Mouse (Mus musculus) thymus, adult 2 months (tissue): ENCODE results near the gene Cops4.

Source experiments
- CTCF ChIP-seq: fragments of 200-500 bp; IDR thresholded peaks from 2 replicates; pipeline ENCODE4 v1.5.1; 2012; ENCODE audit warnings: mild to moderate bottlenecking, control low read depth, low read length, moderate library complexity, borderline replicate concordance; ENCODE audit not compliant: control insufficient read depth, poor library complexity, insufficient read depth; ENCODE audit errors: extremely low read depth
- POLR2A ChIP-seq: fragments of 200-500 bp; IDR thresholded peaks from 2 replicates; pipeline ENCODE4 v1.6.1; 2012; ENCODE audit warnings: mild to moderate bottlenecking, low read length, control low read depth, moderate library complexity; ENCODE audit not compliant: control insufficient read depth, poor library complexity, insufficient read depth; ENCODE audit errors: extremely low read depth

DNA sequence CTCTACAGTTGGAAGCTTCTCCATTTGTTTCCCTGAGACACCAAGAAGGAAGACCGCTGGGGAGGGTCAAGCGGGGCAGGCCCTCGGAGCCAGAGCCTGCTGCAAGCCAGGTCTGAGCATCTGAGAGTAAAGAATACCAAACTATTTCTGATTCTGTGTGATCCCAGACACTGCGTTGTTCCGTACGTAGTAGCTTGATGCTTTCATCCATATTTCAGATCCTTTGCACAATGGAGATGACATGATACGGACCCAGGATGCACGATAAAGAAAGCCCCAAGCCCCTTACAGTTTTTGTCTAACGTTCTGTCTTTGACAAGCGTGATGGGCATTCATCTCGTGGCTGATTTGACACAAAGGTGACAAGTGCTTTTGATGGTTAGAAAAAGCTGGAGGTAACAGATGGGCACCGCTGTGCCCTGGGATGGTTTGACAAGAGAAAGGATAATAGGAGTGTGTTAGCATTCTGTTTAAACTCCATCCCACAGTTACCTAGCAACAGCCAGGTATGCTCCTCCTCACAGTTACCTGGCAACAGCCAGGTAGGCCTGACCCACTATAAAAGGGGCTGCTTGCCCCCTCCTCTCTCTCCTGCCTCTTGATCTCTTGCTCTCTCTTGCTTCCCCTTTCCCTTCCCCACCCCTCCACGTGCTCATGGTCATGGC is 76.8 kb downstream of the Cops4 start:
- TF ChIP-seq POLR2A = no peak
- TF ChIP-seq CTCF = no peak
